Mouse (Mus musculus) natural killer cell, adult 2 months (primary cell): ENCODE results near the gene Chst3.
"Not testable (repeated sequence)": the region's sequence is repeated elsewhere in the genome, so short reads cannot be mapped to it uniquely, and the experiment has no call there.

ENCODE experiments used
- DNase-seq, 2 experiments: peaks; one replicate each; pipeline ENCODE4 v3.0.0; 2022; ENCODE audit warnings: low spot score in 2 of 2

The Chst3 gene

GRCm38 (mm10) chr10:60230321-60231088 lies 11.4 kb upstream of the Chst3 start:
- no peak for DNase-seq

- no peak for DNase-seq
Observed at GRCm38 (mm10) chr10:60229113-60229512, 10.1 kb upstream of the Chst3 start.

- no peak for DNase-seq
Observed at GRCm38 (mm10) chr10:60227666-60228065, 8.6 kb upstream of the Chst3 start.

- DNase-seq, result no peak
Observed at GRCm38 (mm10) chr10:60224601-60225000, 5.5 kb upstream of the Chst3 start.

- DNase-seq, result not testable (repeated sequence)
Observed at GRCm38 (mm10) chr10:60221571-60222259, 2.7 kb upstream of the Chst3 start.

GRCm38 (mm10) chr10:60220607-60221006 lies 1.5 kb upstream of the Chst3 start:
- DNase-seq, result no peak

GRCm38 (mm10) chr10:60220042-60220523 lies 1.0 kb upstream of the Chst3 start:
- DNase-seq, result peak in 1 of 2 experiments; percentile 59

- DNase-seq, result no peak
Observed at GRCm38 (mm10) chr10:60218033-60218590, 948 bp downstream of the Chst3 start.

GRCm38 (mm10) chr10:60216331-60217095 lies 2.5 kb downstream of the Chst3 start:
- DNase-seq, result peak in 1 of 2 experiments; percentile 31

- no peak for DNase-seq
Observed at GRCm38 (mm10) chr10:60215077-60215960, 3.7 kb downstream of the Chst3 start.

- no peak for DNase-seq
Observed at GRCm38 (mm10) chr10:60212589-60213379, 6.3 kb downstream of the Chst3 start.

- no peak for DNase-seq
Observed at GRCm38 (mm10) chr10:60211501-60212005, 7.5 kb downstream of the Chst3 start.

GRCm38 (mm10) chr10:60210468-60210867 lies 8.6 kb downstream of the Chst3 start:
- no peak for DNase-seq

- no peak for DNase-seq
Observed at GRCm38 (mm10) chr10:60209237-60209636, 9.8 kb downstream of the Chst3 start.

- no peak for DNase-seq
Observed at GRCm38 (mm10) chr10:60207166-60207705, 11.8 kb downstream of the Chst3 start.

GRCm38 (mm10) chr10:60205601-60206241 lies 13.3 kb downstream of the Chst3 start:
- DNase-seq, result peak in 1 of 2 experiments; percentile 68

GRCm38 (mm10) chr10:60202785-60203184 lies 16.3 kb downstream of the Chst3 start:
- DNase-seq, result no peak

- DNase-seq, result no peak
Observed at GRCm38 (mm10) chr10:60200996-60201395, 18.1 kb downstream of the Chst3 start.

GRCm38 (mm10) chr10:60199378-60199777 lies 19.7 kb downstream of the Chst3 start:
- DNase-seq, result no peak
